Mouse (Mus musculus): ENCODE data around the gene Plekha3.

Gene Plekha3

GRCm38 (mm10) chr2:76676401-76677226, 1.5 kb downstream of the Plekha3 start:
- DNase-seq (ENCODE audit: low spot score): no peak

- no peak for DNase-seq (ENCODE audit: low spot score)
Measured at GRCm38 (mm10) chr2:76682301-76682700, 7.2 kb downstream of the Plekha3 start.

- no peak for DNase-seq (ENCODE audit: low spot score)
Measured at GRCm38 (mm10) chr2:76686986-76687385, 11.9 kb downstream of the Plekha3 start.

- DNase-seq (ENCODE audit: low spot score): no peak
Measured at GRCm38 (mm10) chr2:76687608-76688007, 12.5 kb downstream of the Plekha3 start.

- DNase-seq (ENCODE audit: low spot score): no peak
Measured at GRCm38 (mm10) chr2:76688162-76688561, 13.1 kb downstream of the Plekha3 start.

- DNase-seq (ENCODE audit: low spot score): peak; percentile 81
Measured at GRCm38 (mm10) chr2:76690436-76691204, 15.5 kb downstream of the Plekha3 start.

GRCm38 (mm10) chr2:76693765-76694164, 18.7 kb downstream of the Plekha3 start:
- DNase-seq (ENCODE audit: low spot score): no peak

- peak; percentile 40 for DNase-seq (ENCODE audit: low spot score)
Measured at GRCm38 (mm10) chr2:76695290-76695689, 20.2 kb downstream of the Plekha3 start.

- no peak for DNase-seq (ENCODE audit: low spot score)
Measured at GRCm38 (mm10) chr2:76702188-76702587, 27.1 kb downstream of the Plekha3 start.

GRCm38 (mm10) chr2:76702751-76703150, 27.7 kb downstream of the Plekha3 start:
- DNase-seq (ENCODE audit: low spot score): no peak

- DNase-seq (ENCODE audit: low spot score): no peak
Measured at GRCm38 (mm10) chr2:76705655-76706054, 30.6 kb downstream of the Plekha3 start.

- no peak for DNase-seq (ENCODE audit: low spot score)
Measured at GRCm38 (mm10) chr2:76708512-76708911, 33.4 kb downstream of the Plekha3 start.

GRCm38 (mm10) chr2:76714984-76715383, 39.9 kb downstream of the Plekha3 start:
- peak; percentile 2 for DNase-seq (ENCODE audit: low spot score)

GRCm38 (mm10) chr2:76719650-76720049, 44.6 kb downstream of the Plekha3 start:
- DNase-seq (ENCODE audit: low spot score): no peak
